Mouse (Mus musculus) embryonic fibroblast, embryonic 13.5 days (primary cell): ENCODE results near the gene Swi5.

Experiments
- CTCF ChIP-seq: IDR thresholded peaks from 2 replicates; pipeline ENCODE4 v1.5.1; 2011; ENCODE audit warnings: mild to moderate bottlenecking, control low read depth, low read length, moderate library complexity, borderline replicate concordance; ENCODE audit not compliant: insufficient read depth
- POLR2A ChIP-seq: IDR thresholded peaks from 2 replicates; pipeline ENCODE4 v1.6.1; 2011; ENCODE audit warnings: low read depth, mild to moderate bottlenecking, control low read depth, low read length, moderate library complexity

GRCm38 (mm10) chr2:32287334-32287840, 488 bp downstream of the Swi5 start, which contains the start of gene Golga2:
- TF ChIP-seq CTCF (no peak), POLR2A (no peak; the same call in 1 of the 2 replicates)
